Mouse (Mus musculus) urinary bladder, adult 18-20 months (tissue): ENCODE data around the gene Cpxm1.
A peak's percentile ranks its signal among the peaks of the same experiment; 100 is the strongest.
"Not testable (repeated sequence)": the region's sequence is repeated elsewhere in the genome, so short reads cannot be mapped to it uniquely, and the experiment has no call there.

Experiments used
- DNase-seq, 2 experiments: peaks; one replicate each; pipeline ENCODE4 v3.0.0; 2022; ENCODE audit warnings: low spot score in 2 of 2, mixed read lengths in 2 of 2

The Cpxm1 gene

GRCm38 (mm10) chr2:130401891-130402290, 4.5 kb upstream of the Cpxm1 start:
- DNase-seq, result no peak

GRCm38 (mm10) chr2:130400046-130400445, 2.7 kb upstream of the Cpxm1 start:
- no peak for DNase-seq

GRCm38 (mm10) chr2:130398091-130398490, 717 bp upstream of the Cpxm1 start:
- DNase-seq, result peak in 1 of 2 experiments; percentile 47

- no peak for DNase-seq
These were observed 1.7 kb downstream of the Cpxm1 start for GRCm38 (mm10) chr2:130395696-130396095.

GRCm38 (mm10) chr2:130392836-130393235, 4.5 kb downstream of the Cpxm1 start:
- DNase-seq, result no peak

- no peak for DNase-seq
These were observed 6.3 kb downstream of the Cpxm1 start for GRCm38 (mm10) chr2:130390993-130391625.

GRCm38 (mm10) chr2:130388796-130389195, 8.6 kb downstream of the Cpxm1 start:
- DNase-seq, result no peak

- no peak for DNase-seq
These were observed 11.2 kb downstream of the Cpxm1 start for GRCm38 (mm10) chr2:130386212-130386611.

- DNase-seq, result no peak
These were observed 13.5 kb downstream of the Cpxm1 start for GRCm38 (mm10) chr2:130383895-130384294.

- DNase-seq, result no peak
These were observed 14.2 kb downstream of the Cpxm1 start for GRCm38 (mm10) chr2:130383205-130383604.

GRCm38 (mm10) chr2:130374951-130375350, 22.4 kb downstream of the Cpxm1 start:
- no peak for DNase-seq

- DNase-seq, result not testable (repeated sequence)
These were observed 24.3 kb downstream of the Cpxm1 start for GRCm38 (mm10) chr2:130373026-130373425.

- no peak for DNase-seq
These were observed 30.0 kb downstream of the Cpxm1 start for GRCm38 (mm10) chr2:130367386-130367785.

GRCm38 (mm10) chr2:130365211-130366094, 31.9 kb downstream of the Cpxm1 start:
- DNase-seq, result no peak

- DNase-seq, result peak; percentile 10 to 47
These were observed 34.8 kb downstream of the Cpxm1 start for GRCm38 (mm10) chr2:130362511-130363026.

GRCm38 (mm10) chr2:130358852-130359251, 38.5 kb downstream of the Cpxm1 start:
- DNase-seq, result no peak

- no peak for DNase-seq
These were observed 39.8 kb downstream of the Cpxm1 start for GRCm38 (mm10) chr2:130357551-130357950.

GRCm38 (mm10) chr2:130353889-130354288, 43.5 kb downstream of the Cpxm1 start:
- no peak for DNase-seq

GRCm38 (mm10) chr2:130353411-130353810, 44.0 kb downstream of the Cpxm1 start:
- DNase-seq, result no peak

GRCm38 (mm10) chr2:130351758-130352339, 45.5 kb downstream of the Cpxm1 start:
- DNase-seq, result no peak

GRCm38 (mm10) chr2:130350376-130350775, 47.0 kb downstream of the Cpxm1 start:
- DNase-seq, result no peak

GRCm38 (mm10) chr2:130341220-130341580, 56.2 kb downstream of the Cpxm1 start:
- no peak for DNase-seq
